Mouse (Mus musculus) MEL (cell line): Measurements from ENCODE around the gene Dock1.

ENCODE experiments used
- BHLHE40 ChIP-seq: IDR thresholded peaks from 2 replicates; pipeline ENCODE4 v1.6.1; 2012; ENCODE audit warnings: low read depth, mild to moderate bottlenecking, inconsistent platforms, low read length, improper control_type of control experiment, borderline replicate concordance
- MAFK ChIP-seq: IDR thresholded peaks from 2 replicates; pipeline ENCODE4 v1.6.1; 2011; ENCODE audit warnings: low read depth, mild to moderate bottlenecking, low read length, improper control_type of control experiment, borderline replicate concordance
- MAX ChIP-seq: IDR thresholded peaks from 2 replicates; pipeline ENCODE4 v1.6.1; 2011; ENCODE audit warnings: low read length, improper control_type of control experiment
- ZMIZ1 ChIP-seq: IDR thresholded peaks from 2 replicates; pipeline ENCODE4 v1.6.1; 2012; ENCODE audit warnings: low read depth, mild to moderate bottlenecking, inconsistent platforms, low read length, improper control_type of control experiment, moderate library complexity

DNA sequence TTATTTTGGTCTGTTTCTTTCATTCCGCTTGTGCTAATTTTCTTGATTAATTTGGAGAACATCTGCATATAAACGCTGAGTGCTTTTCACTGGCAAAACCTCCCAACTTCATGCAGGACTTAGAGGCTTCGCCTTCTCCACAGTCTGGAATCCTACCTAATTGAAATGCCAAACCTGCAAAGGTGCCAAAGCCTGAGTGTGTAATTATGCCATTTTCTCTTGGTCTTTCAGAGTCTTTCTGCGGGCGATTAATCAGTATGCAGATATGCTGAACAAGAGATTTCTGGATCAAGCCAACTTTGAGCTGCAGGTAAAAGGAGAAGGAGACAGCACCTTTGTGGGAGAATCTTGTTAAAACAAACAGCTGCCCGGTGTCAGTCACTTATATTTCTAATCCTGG, 406.4 kb downstream of the Dock1 start:
- no peak for TF ChIP-seq MAX
- no peak for TF ChIP-seq MAFK
- TF ChIP-seq ZMIZ1: no peak
- no peak for TF ChIP-seq BHLHE40
